Mouse (Mus musculus) C2C12 (cell line): ENCODE data around the gene Hes2.

Experiments used
- CEBPB ChIP-seq: IDR thresholded peaks from one replicate; pipeline ENCODE4 v1.6.1; 2011; ENCODE audit warnings: low read depth, mild to moderate bottlenecking, control low read depth, moderate library complexity
- CTCF ChIP-seq: IDR thresholded peaks from one replicate; pipeline ENCODE4 v1.5.1; 2011; ENCODE audit not compliant: control insufficient read depth, insufficient read depth, insufficient read length

DNA sequence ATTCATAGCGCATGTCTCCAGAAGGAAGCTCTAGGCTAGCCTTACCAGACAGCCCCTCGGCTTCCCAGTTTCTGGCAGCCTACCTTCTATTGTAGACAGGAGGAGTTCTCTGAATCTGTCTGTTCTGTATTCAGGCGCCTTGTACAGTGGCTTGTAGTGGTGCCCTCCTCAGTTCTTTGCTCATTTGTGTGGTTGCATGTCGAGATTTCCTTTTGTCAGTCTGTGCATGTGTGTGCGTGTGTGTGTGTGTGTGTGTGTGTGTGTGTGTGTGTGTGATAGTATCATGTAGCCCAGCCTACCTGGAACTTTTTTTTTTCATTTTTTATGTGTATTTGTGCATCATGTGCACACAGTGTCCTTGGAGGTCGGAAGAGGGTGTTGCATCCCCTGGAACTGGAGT is 30.4 kb downstream of the Hes2 start:
- TF ChIP-seq CTCF: no peak
- no peak for TF ChIP-seq CEBPB
